In genomic region chr1:60599926-60600325, GRCm38 (mm10) we compare ENCODE assay signal across 19 mouse cellular contexts.
"Had no signal": no experiment of that assay in that cellular context is flagged by ENCODE, and none has a peak within 500 bp of the region (broad histone marks: within the 10 kb centered on the region; RNA-seq: fewer than 3 reads in every experiment).

No protein-coding gene starts in this region.

- H3K9ac ChIP-seq: kidney, embryonic 15.5 days; limb, embryonic 12.5 days; limb, embryonic 15.5 days; midbrain, embryonic 12.5 days; midbrain, embryonic 15.5 days; neural tube, embryonic 12.5 days; neural tube, embryonic 15.5 days had no signal

- ATAC-seq: midbrain, embryonic 15.5 days had no signal

- H3K4me1 ChIP-seq: kidney, embryonic 15.5 days; limb, embryonic 12.5 days; limb, embryonic 15.5 days; midbrain, embryonic 12.5 days; midbrain, embryonic 15.5 days; neural tube, embryonic 12.5 days; neural tube, embryonic 15.5 days had no signal

- H3K4me2 ChIP-seq: kidney, embryonic 15.5 days; limb, embryonic 12.5 days; limb, embryonic 15.5 days; midbrain, embryonic 12.5 days; midbrain, embryonic 15.5 days; neural tube, embryonic 12.5 days; neural tube, embryonic 15.5 days had no signal

- H3K27me3 ChIP-seq: kidney, embryonic 15.5 days; limb, embryonic 12.5 days; limb, embryonic 15.5 days; midbrain, embryonic 12.5 days; midbrain, embryonic 15.5 days; neural tube, embryonic 12.5 days; neural tube, embryonic 15.5 days had no signal

- DNase-seq: kidney, adult 11 months; kidney, adult 8-10 months; kidney, postnatal 10 days; kidney, postnatal 4 days; left cerebral cortex, postnatal 4 days; lung, adult 2 months; lung, postnatal 14 days; lung, postnatal 4 days; right cerebral cortex, adult 18-20 months; right cerebral cortex, postnatal 14 days; right cerebral cortex, postnatal 4 days; thymus, postnatal 36 days had no signal

- H3K27ac ChIP-seq: kidney, embryonic 15.5 days; limb, embryonic 12.5 days; limb, embryonic 15.5 days; midbrain, embryonic 12.5 days; midbrain, embryonic 15.5 days; neural tube, embryonic 12.5 days; neural tube, embryonic 15.5 days had no signal

- H3K9me3 ChIP-seq: kidney, embryonic 15.5 days; limb, embryonic 12.5 days; limb, embryonic 15.5 days; midbrain, embryonic 12.5 days; midbrain, embryonic 15.5 days; neural tube, embryonic 12.5 days; neural tube, embryonic 15.5 days had no signal

- H3K4me3 ChIP-seq: kidney, embryonic 15.5 days; limb, embryonic 12.5 days; limb, embryonic 15.5 days; midbrain, embryonic 12.5 days; midbrain, embryonic 15.5 days; neural tube, embryonic 12.5 days; neural tube, embryonic 15.5 days had no signal

- H3K36me3 ChIP-seq: kidney, embryonic 15.5 days; limb, embryonic 12.5 days; limb, embryonic 15.5 days; midbrain, embryonic 12.5 days; midbrain, embryonic 15.5 days; neural tube, embryonic 12.5 days; neural tube, embryonic 15.5 days had no signal
